Mouse (Mus musculus): ENCODE data around the gene Qtrt1.

DNA sequence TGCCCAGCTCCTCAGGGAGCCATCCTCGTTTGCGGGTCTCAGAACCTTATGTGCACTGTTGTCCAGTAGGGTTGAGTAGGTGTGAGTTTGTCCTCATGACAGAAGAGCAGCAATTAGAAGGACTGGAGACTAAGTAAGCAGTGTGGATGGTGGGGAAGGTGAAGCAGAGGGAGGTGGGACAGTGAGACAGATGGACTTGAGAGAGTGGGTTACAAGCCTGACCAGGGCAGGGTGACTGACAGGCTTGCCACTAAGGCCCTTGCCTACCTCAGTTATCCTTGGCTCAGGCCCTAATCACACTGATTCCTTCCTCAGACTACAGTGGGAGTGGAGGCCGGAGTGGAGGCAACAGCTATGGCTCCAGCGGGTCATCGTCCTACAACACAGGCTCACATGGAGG, 7.9 kb upstream of the Qtrt1 start:
- TF ChIP-seq POLR2A (IDR thresholded peaks at IDR 0.05; ENCODE audit: insufficient read depth, low read length) = no peak
- no peak for TF ChIP-seq CTCF (IDR thresholded peaks at IDR 0.05; ENCODE audit: low read depth, low read length)
- TF ChIP-seq EP300 (IDR thresholded peaks at IDR 0.05; ENCODE audit: insufficient read depth, low read depth, low read length) = no peak
